Mouse (Mus musculus) liver, adult 2 months (tissue): ENCODE measurements around the gene Plcb3.

ENCODE experiments used
- CTCF ChIP-seq: fragments of 200-500 bp; IDR thresholded peaks from 2 replicates; pipeline ENCODE4 v1.5.1; 2011; ENCODE audit warnings: low read depth, low read length, control low read depth
- POLR2A ChIP-seq: fragments of 200-500 bp; IDR thresholded peaks from 2 replicates; pipeline ENCODE4 v1.6.1; 2011; ENCODE audit warnings: low read length, control low read depth; ENCODE audit not compliant: insufficient read depth; ENCODE audit errors: extremely low read depth

- TF ChIP-seq CTCF: no peak
- TF ChIP-seq POLR2A: no peak
Observed at GRCm38 (mm10) chr19:6977759-6978638, 1.7 kb upstream of the Plcb3 start.
